Mouse (Mus musculus) gastrocnemius, adult 2 months (tissue): ENCODE measurements around the gene Adssl1. TPM values are rescaled to one million over a fixed set of nuclear protein-coding genes. Genes with fewer than 3 reads are reported as not detected.

ENCODE experiments used
- DNase-seq: peaks from one replicate; pipeline ENCODE4 v3.0.0; 2022
- H3K27ac ChIP-seq: fragments of 200-600 bp; 2 replicates; pipeline ENCODE4 v1.8.1; 2022; ENCODE audit warnings: mild to moderate bottlenecking
- H3K4me3 ChIP-seq: fragments of 200-600 bp; 2 replicates; pipeline ENCODE4 v1.8.1; 2022; ENCODE audit warnings: mild to moderate bottlenecking, moderate library complexity
- CTCF ChIP-seq: fragments of 200-600 bp; IDR thresholded peaks from 2 replicates; pipeline ENCODE4 v1.8.1; 2022; ENCODE audit warnings: antibody characterized with exemption, mild to moderate bottlenecking, moderate library complexity
- intact Hi-C: fragments of 180-260 bp; cut with DNase I; formaldehyde crosslinking; loops from one replicate; pipeline ENCODE4 v1.15.1; 2025
- microRNA-seq: library from miRNA; unstranded; fragments of <30 nt; microRNA quantifications from one replicate; pipeline ENCODE4 v1.2.0, GENCODE M21; 2021
- total RNA-seq, 2 experiments: library from RNA; stranded (reverse); gene quantifications; 2 replicates each; pipeline ENCODE4 v1.2.3; 2021

Adssl1 gene
- total RNA-seq, 2 experiments from 2014 or later = 1,028 to 1,061 TPM

- peak; percentile 52 for DNase-seq
- intact Hi-C loops = no loop called here
- TF ChIP-seq CTCF = no peak
- peak overlapping the region; percentile 83 for H3K27ac ChIP-seq
- peak overlapping the region; percentile 77 for H3K4me3 ChIP-seq
These were observed 59.5 kb downstream of the Adssl1 start for GRCm38 (mm10) chr12:112679027-112679996.

- intact Hi-C loops = no loop called here
- Histone ChIP-seq H3K27ac (no peak overlapping the region), H3K4me3 (no peak overlapping the region)
- no peak for DNase-seq
- no peak for TF ChIP-seq CTCF
These were observed 63.5 kb downstream of the Adssl1 start for GRCm38 (mm10) chr12:112683351-112683750.

GRCm38 (mm10) chr12:112688458-112688857 is 68.6 kb downstream of the Adssl1 start:
- no peak for TF ChIP-seq CTCF
- H3K27ac ChIP-seq = peak overlapping the region; percentile 43
- no peak for DNase-seq
- intact Hi-C loops = no loop called here
- H3K4me3 ChIP-seq = no peak overlapping the region; the same call in 1 of the 2 replicates

Small RNAs within 50 kb of the gene (microRNA-seq; reads per million reads assigned to microRNA genes)
- not detected for gene Mir6939

Other genes with a start within 250 kb of the Adssl1 start
- 1 to 10 TPM in 1 of 2 experiments, under 1 TPM in 1; 0.48 to 1.9 TPM for gene A530016L24Rik, start 130.6 kb upstream of the Adssl1 start, total RNA-seq
- not detected for gene Tmem179, start 103.3 kb upstream of the Adssl1 start, total RNA-seq
- gene Inf2, start 31.3 kb upstream of the Adssl1 start, total RNA-seq = 10 to 100 TPM in 1 of 2 experiments, 1 to 10 TPM in 1; 8.2 to 13.0 TPM
- gene Siva1, start 24.6 kb downstream of the Adssl1 start, total RNA-seq = 10 to 100 TPM; 18.6 to 25.3 TPM
- gene Akt1, start 54.8 kb downstream of the Adssl1 start, total RNA-seq = 10 to 100 TPM; 50.9 to 59.3 TPM
- gene Zbtb42, start 58.8 kb downstream of the Adssl1 start, total RNA-seq = under 1 TPM; 0.64 to 0.81 TPM
- 10 to 100 TPM in 1 of 2 experiments, 1 to 10 TPM in 1; 9.8 to 13.6 TPM for gene Cep170b, start 100.4 kb downstream of the Adssl1 start, total RNA-seq
- gene Pld4, start 140.6 kb downstream of the Adssl1 start, total RNA-seq = 1 to 10 TPM; 1.7 to 4.0 TPM
- gene Ahnak2, start 182.6 kb downstream of the Adssl1 start, total RNA-seq = 1 to 10 TPM; 5.0 to 8.5 TPM
- under 1 TPM; 0.20 to 0.36 TPM for gene Clba1, start 188.9 kb downstream of the Adssl1 start, total RNA-seq
- 1 to 10 TPM; 3.0 to 3.1 TPM for gene Cdca4, start 209.4 kb downstream of the Adssl1 start, total RNA-seq
- under 1 TPM in 1 of 2 experiments, not detected in 1; 0.14 TPM for gene Gpr132, start 248.2 kb downstream of the Adssl1 start, total RNA-seq